Mouse (Mus musculus) kidney, embryonic 15.5 days (tissue): ENCODE measurements around the gene Grik4. TPM values are rescaled to one million over a fixed set of nuclear protein-coding genes. Genes with fewer than 3 reads are reported as not detected.

ENCODE experiments used
- ATAC-seq: fragments of 200-750 bp; cut with Nextera tagmentation; replicated peaks from 2 replicates; pipeline ENCODE4 v1.8.0; 2017; ENCODE audit warnings: moderate TSS enrichment; ENCODE audit not compliant: low FRiP score
- H3K27ac ChIP-seq: fragments of 300-500 bp; sonication (generic); 2 replicates; pipeline ENCODE4 v1.5.1; 2015; ENCODE audit warnings: mild to moderate bottlenecking, inconsistent platforms
- H3K27me3 ChIP-seq: fragments of 300-500 bp; sonication (generic); 2 replicates; pipeline ENCODE4 v1.6.1; 2015; ENCODE audit warnings: inconsistent platforms
- H3K36me3 ChIP-seq: fragments of 300-500 bp; sonication (generic); 2 replicates; pipeline ENCODE4 v1.6.1; 2015; ENCODE audit warnings: inconsistent platforms
- H3K4me1 ChIP-seq: fragments of 300-500 bp; sonication (generic); 2 replicates; pipeline ENCODE4 v1.6.1; 2015; ENCODE audit warnings: inconsistent platforms
- H3K4me2 ChIP-seq: fragments of 300-500 bp; sonication (generic); 2 replicates; pipeline ENCODE4 v1.6.1; 2015; ENCODE audit warnings: moderate library complexity, mild to moderate bottlenecking, inconsistent platforms
- H3K4me3 ChIP-seq: fragments of 300-500 bp; sonication (generic); replicated peaks from 2 replicates; pipeline ENCODE4 v1.5.1; 2015; ENCODE audit warnings: mild to moderate bottlenecking, inconsistent platforms
- H3K9ac ChIP-seq: fragments of 300-500 bp; sonication (generic); 2 replicates; pipeline ENCODE4 v1.6.1; 2015; ENCODE audit warnings: mild to moderate bottlenecking, inconsistent platforms
- H3K9me3 ChIP-seq: fragments of 300-500 bp; sonication (generic); replicated peaks from 2 replicates; pipeline ENCODE4 v1.6.1; 2016; ENCODE audit warnings: inconsistent platforms
- WGBS: fragments of 180-500 bp; shearing (Covaris S2); methylation state at CpG from one replicate; pipeline ENCODE4 v1.1.7; 2015; ENCODE audit warnings: mixed read lengths; 5-methylcytosine and 5-hydroxymethylcytosine counted together
- polyA plus RNA-seq: library from polyadenylated mRNA; unstranded; fragments of >200 nt; fragmentation: Nextera tagmentation; extraction: Ambion mirVana; gene quantifications from 2 replicates; pipeline ENCODE4 v1.2.1, GENCODE M21; 2015

Grik4 gene
- polyA plus RNA-seq, 1 experiment from 2014 or later, result 4.0 TPM

DNA sequence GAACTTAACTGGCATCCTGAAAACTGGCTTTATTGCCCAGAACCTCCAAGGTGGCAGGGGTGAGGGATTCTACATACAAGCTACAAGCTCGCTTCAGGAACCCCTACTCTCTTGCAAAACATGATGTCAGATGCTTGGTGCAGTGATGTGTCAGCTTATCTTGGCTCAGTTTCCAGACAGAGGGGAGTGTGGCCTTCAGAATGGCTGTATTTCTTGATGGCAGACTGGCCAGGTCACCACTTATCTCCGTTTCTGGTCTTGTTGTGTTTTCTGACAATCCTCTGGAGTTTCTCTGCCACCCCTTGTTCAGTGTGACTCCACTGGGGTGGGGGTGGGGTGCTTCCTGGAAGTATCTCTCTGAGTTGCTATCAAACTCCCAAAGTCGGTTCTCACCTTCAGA lies 412.3 kb downstream of the Grik4 start:
- Histone ChIP-seq H3K27me3 (no peaks in the 10 kb centered on the region), H3K4me3 (no peak overlapping the region), H3K9me3 (no peaks in the 10 kb centered on the region), H3K9ac (no peak overlapping the region), H3K4me1 (peaks cover 24% of the 10 kb centered on the region), H3K4me2 (no peak overlapping the region), H3K27ac (no peak overlapping the region), H3K36me3 (no peaks in the 10 kb centered on the region)
- 14% methylated on average over 3 of the region's 3 CpGs for WGBS
- ATAC-seq, result no peak

DNA sequence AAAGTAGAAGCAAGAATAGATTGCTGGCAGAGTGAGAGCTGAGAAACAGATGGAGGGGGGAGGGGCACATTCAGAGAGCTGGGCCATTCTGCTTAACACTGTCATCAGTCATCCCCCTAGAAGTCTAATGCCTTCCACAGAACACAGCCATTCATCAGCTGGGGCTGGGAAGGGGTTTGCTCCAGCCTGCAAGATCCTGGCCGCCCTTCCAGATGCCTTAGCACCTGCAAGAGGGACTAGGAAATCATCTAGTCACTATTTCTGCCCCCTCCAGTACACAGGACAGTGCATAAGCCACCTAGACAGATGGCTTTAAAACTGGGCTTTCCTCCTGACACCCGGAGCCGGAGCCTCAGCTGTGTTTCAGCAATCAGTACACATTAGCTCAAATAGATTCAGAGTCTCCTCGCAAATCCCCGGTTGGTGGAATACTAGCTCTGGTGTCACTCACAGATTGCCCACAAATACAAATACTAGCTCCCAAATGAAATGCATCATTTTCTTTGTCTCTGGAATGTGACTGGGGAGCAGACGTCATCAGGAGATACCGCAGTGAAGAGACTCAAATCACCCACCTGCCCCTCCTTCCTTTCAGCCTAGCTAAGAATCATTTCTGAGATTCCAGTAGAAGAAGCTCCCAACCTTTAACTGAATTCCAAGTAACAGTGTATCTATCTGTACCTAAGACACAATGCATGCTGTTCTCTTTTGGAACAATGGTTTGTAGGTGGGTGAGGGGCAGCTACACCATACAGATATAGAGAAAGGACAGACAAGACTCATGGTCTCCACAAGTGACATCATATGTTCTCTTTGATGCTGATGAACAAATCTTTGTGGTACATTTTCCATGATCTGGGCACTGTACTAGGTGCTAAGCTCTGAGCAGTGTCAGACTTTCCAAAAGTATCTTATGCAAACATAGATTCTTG lies 413.8 kb downstream of the Grik4 start:
- no peak overlapping the region for H3K9ac ChIP-seq
- H3K4me2 ChIP-seq, result no peak overlapping the region
- no peak overlapping the region for H3K4me3 ChIP-seq
- H3K4me1 ChIP-seq, result peaks cover 24% of the 10 kb centered on the region
- ATAC-seq, result no peak
- no peak overlapping the region for H3K27ac ChIP-seq
- H3K27me3 ChIP-seq, result no peaks in the 10 kb centered on the region
- no peaks in the 10 kb centered on the region for H3K9me3 ChIP-seq
- H3K36me3 ChIP-seq, result no peaks in the 10 kb centered on the region
- 62% methylated on average over 7 of the region's 7 CpGs for WGBS

DNA sequence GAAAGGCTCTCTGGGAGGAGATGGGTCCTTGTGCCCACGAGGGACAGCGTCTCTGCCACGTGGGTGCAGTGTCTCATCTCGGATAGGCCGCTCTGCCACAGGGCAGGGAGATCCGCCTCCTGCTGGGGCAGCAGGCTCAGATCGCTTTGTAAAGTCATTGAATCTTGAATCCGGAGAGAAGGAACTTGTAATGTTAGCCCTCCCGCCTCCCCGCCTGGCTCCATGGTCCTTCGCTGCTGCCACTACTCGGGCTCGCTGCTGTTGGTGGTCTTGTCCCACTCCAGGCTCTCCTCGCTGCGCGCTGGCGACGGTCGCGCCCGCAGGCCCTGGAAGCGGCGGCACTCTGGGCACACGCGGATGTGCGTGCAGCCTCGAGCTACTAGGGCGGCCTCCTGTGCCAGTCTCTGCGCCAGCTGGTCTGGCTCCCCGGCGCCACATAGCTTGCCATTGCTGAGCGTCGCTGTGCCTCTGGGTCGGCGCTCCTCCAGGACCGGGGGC lies 423.7 kb downstream of the Grik4 start:
- Histone ChIP-seq H3K36me3 (no peaks in the 10 kb centered on the region), H3K4me3 (peak overlapping the region; percentile 38), H3K9me3 (no peaks in the 10 kb centered on the region), H3K4me2 (peak overlapping the region; percentile 73), H3K4me1 (peaks cover 11% of the 10 kb centered on the region), H3K27me3 (peaks cover 10% of the 10 kb centered on the region; the same call in 1 of the 2 replicates), H3K27ac (no peak overlapping the region), H3K9ac (peak overlapping the region; percentile 35)
- ATAC-seq, result peak; percentile 64
- 7% methylated on average over 36 of the region's 36 CpGs for WGBS

DNA sequence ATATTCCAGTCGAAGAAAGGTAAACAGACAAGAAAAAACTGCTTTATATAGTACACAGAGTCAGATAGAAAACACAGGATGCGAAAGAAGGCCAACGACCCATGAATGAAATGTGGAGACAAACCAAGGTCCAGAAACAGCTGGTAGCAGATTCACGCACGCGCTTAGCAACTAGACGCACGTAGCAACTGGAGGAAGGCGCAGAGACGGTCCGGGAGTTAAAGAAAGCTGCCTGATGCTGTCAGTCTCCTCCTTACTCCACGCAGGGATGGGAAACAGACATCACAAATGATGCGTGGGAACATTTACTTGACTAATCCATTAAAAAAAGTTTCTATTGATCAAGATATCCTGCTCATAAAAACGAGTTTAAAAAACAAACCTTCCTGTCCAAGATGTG lies 426.1 kb downstream of the Grik4 start:
- no peaks in the 10 kb centered on the region for H3K36me3 ChIP-seq
- WGBS, result 56% methylated on average over 14 of the region's 14 CpGs
- no peak for ATAC-seq
- H3K4me1 ChIP-seq, result peaks cover 14% of the 10 kb centered on the region
- H3K9me3 ChIP-seq, result no peaks in the 10 kb centered on the region
- H3K27me3 ChIP-seq, result peaks cover 10% of the 10 kb centered on the region; the same call in 1 of the 2 replicates
- H3K27ac ChIP-seq, result no peak overlapping the region
- H3K9ac ChIP-seq, result no peak overlapping the region
- no peak overlapping the region for H3K4me3 ChIP-seq
- H3K4me2 ChIP-seq, result no peak overlapping the region

DNA sequence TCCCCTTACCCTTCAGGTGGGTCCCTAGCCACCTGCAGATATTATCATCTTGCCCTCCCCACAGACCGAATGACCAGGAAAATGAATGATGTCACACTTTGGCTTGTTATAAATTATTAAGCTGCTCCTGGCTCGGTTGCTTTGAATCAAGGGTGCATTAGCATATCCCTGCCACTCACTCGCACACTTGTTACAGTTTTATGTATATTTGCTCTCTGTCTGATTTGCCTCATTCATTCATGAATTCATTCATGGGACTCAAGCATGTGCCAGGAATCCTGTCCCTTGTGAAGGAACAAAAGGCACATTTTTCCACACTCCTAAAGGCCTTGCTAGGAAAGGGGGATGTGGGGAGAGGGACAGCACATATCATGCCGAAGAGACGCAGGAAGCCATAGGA lies 431.1 kb downstream of the Grik4 start:
- no peak overlapping the region for H3K27ac ChIP-seq
- WGBS, result 62% methylated on average over 5 of the region's 5 CpGs
- H3K27me3 ChIP-seq, result no peaks in the 10 kb centered on the region
- no peak overlapping the region for H3K9ac ChIP-seq
- no peaks in the 10 kb centered on the region for H3K36me3 ChIP-seq
- H3K9me3 ChIP-seq, result no peaks in the 10 kb centered on the region
- H3K4me2 ChIP-seq, result no peak overlapping the region
- ATAC-seq, result no peak
- no peak overlapping the region for H3K4me3 ChIP-seq
- 0 out of 2 replicates have a peak, but pooled peaks cover 8% of the 10 kb centered on the region for H3K4me1 ChIP-seq

DNA sequence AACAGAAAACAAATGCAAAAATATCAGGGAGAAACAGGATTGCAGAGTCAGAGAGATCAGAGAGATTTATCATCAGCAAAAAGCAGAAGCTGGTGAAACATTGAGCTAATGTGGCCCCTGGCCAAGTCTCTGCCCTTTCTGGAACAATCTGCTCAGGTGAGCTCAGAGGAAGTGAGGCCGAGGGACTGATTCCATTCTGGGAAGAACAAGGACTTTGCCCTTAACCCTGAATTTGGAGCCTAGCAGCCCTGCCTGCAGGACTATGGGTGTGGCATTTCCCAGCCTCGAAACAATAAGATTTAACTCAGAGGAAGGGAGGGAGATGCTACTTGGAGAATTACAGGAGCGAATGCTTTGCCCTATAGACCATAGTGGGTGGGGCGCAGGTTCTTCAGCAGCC lies 432.0 kb downstream of the Grik4 start:
- no peak for ATAC-seq
- H3K27me3 ChIP-seq, result no peaks in the 10 kb centered on the region
- no peak overlapping the region for H3K27ac ChIP-seq
- no peak overlapping the region for H3K9ac ChIP-seq
- H3K4me2 ChIP-seq, result no peak overlapping the region
- H3K4me3 ChIP-seq, result no peak overlapping the region
- 0 out of 2 replicates have a peak, but pooled peaks cover 8% of the 10 kb centered on the region for H3K4me1 ChIP-seq
- no peaks in the 10 kb centered on the region for H3K9me3 ChIP-seq
- no peaks in the 10 kb centered on the region for H3K36me3 ChIP-seq
- WGBS, result 76% methylated on average over 4 of the region's 4 CpGs

DNA sequence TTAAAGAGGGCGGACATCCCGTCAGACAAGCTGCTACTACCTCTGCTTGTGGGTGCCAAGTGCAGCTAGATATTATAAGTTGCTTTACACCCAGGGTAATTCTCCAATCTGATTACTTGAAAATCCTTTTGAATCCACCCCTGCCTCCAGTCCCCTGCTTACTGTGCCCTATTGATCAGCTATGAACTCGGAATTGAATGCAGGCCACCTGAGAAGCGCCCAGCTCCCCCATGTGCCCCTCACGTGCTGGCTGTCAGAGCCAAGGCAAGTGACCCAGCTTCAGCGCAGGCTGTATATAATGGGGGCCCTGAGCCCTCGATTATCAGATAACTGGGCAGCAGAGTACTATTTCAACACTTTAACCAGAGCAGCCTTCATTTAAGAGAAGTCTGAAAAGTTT lies 436.1 kb downstream of the Grik4 start:
- WGBS, result 63% methylated on average over 7 of the region's 7 CpGs
- H3K4me3 ChIP-seq, result no peak overlapping the region
- H3K9ac ChIP-seq, result no peak overlapping the region
- H3K36me3 ChIP-seq, result no peaks in the 10 kb centered on the region
- 0 out of 2 replicates have a peak, but pooled peaks cover 6% of the 10 kb centered on the region for H3K4me1 ChIP-seq
- ATAC-seq, result no peak
- no peaks in the 10 kb centered on the region for H3K27me3 ChIP-seq
- no peak overlapping the region for H3K4me2 ChIP-seq
- no peak overlapping the region for H3K27ac ChIP-seq
- H3K9me3 ChIP-seq, result no peaks in the 10 kb centered on the region

DNA sequence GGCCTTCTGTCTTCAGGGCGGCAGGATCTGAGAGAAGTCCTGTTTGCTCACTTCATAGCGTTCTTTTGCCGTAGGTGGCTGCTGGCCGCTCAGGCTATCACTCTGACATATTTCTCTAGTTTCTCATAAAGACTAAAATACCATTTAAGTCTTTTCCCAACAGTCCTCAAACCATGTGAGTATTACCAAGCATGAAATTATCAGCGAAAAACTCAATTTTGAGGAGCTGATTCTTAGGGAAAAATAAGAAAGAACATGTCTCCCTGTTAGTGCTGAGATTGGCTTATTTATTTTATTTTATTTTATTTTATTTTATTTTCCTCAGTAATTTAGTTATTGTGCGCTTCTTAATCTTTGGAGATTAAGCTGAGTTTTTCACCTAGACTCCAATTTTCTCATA lies 436.6 kb downstream of the Grik4 start, which contains the start of gene Tbcel:
Gene Tbcel, minus strand, starts transcription at position 101 of the 400 bp plus-strand sequence.
- Histone ChIP-seq H3K9ac (no peak within 1 kb of the TSS), H3K4me3 (no peak within 1 kb of the TSS), H3K9me3 (no peaks in the 10 kb centered on the region), H3K4me2 (no peak within 1 kb of the TSS), H3K4me1 (0 out of 2 replicates have a peak, but pooled peaks cover 3% of the 10 kb centered on the region), H3K27me3 (no peaks in the 10 kb centered on the region), H3K27ac (no peak within 1 kb of the TSS), H3K36me3 (no peaks in the 10 kb centered on the region)
- 82% methylated on average over 6 of the region's 6 CpGs for WGBS
- ATAC-seq, result no peak

DNA sequence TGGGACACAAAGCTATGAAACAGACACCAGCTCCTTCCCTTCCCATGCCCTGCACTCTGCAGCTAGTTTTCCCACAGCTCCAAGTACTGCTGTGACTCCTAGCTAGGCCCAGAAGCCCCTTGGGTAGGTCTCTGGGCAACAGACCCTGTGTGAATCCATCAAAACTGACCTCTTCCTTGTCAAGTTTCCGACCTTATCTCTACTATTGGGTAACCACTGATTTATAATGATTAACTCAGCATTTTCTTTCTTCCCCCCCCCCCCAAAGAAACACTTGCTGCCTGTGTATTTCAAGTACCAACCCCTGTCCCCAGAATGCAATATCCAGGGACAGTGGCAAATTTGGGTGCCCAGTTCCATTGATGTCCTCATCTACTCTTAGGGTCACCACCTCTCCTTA lies 437.3 kb downstream of the Grik4 start:
- Histone ChIP-seq H3K4me1 (0 out of 2 replicates have a peak, but pooled peaks cover 3% of the 10 kb centered on the region), H3K36me3 (no peaks in the 10 kb centered on the region), H3K9me3 (no peaks in the 10 kb centered on the region), H3K4me3 (no peak overlapping the region), H3K27ac (no peak overlapping the region), H3K4me2 (no peak overlapping the region), H3K27me3 (no peaks in the 10 kb centered on the region), H3K9ac (no peak overlapping the region)
- no peak for ATAC-seq
- 47% methylated on average over 1 of the region's 1 CpGs for WGBS

DNA sequence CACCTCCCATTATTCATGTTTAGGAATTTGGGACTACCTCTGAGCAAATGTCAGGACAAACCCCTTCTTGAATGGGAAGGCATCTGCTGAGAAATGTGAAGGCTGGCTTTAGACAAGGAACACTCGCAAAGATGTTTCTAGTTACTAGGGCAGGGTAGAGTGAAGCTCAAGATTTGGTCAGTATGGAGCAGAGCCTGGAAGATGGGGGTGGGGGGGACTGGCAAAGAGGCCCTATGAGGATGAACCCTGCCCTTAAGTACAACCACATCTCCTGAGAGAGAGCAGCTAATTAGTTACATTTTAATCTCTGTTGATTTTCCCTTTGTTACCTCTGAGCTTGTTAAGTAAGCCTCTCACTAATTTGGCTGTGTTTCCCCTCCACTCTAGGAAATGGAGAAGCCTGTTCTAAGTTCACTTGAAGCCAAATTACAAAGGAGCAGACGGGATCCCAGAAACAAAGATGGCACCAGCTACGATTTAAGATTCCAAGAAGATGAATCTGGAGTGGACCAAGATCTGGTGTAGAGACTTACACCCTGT lies 439.3 kb downstream of the Grik4 start:
- H3K4me1 ChIP-seq, result 0 out of 2 replicates have a peak, but pooled peaks cover 3% of the 10 kb centered on the region
- no peak overlapping the region for H3K9ac ChIP-seq
- no peak overlapping the region for H3K4me2 ChIP-seq
- WGBS, result 81% methylated on average over 3 of the region's 3 CpGs
- H3K36me3 ChIP-seq, result no peaks in the 10 kb centered on the region
- no peak overlapping the region for H3K27ac ChIP-seq
- 0 out of 2 replicates have a peak, but pooled peaks have one; percentile 64 for ATAC-seq
- H3K9me3 ChIP-seq, result no peaks in the 10 kb centered on the region
- no peak overlapping the region for H3K4me3 ChIP-seq
- H3K27me3 ChIP-seq, result no peaks in the 10 kb centered on the region

DNA sequence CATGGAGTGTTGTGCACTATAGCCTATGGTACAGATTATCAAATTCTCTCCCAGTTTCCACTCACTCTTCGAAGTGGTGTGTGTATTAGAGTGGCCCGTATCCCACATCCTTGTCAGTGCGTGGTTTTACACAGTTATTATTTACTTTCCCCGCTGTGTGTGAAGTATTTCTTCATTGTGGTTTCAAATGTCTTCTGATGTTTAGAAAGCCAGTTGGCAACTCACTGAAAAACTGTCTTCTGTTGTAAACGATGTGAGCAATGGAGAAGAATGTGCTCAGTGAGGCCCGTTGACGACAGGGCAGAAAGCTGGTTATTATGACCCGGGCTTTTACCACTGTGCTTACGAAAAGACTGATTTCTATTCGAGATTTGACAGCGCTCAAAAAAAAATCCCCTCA lies 439.7 kb downstream of the Grik4 start:
- H3K27me3 ChIP-seq, result no peaks in the 10 kb centered on the region

DNA sequence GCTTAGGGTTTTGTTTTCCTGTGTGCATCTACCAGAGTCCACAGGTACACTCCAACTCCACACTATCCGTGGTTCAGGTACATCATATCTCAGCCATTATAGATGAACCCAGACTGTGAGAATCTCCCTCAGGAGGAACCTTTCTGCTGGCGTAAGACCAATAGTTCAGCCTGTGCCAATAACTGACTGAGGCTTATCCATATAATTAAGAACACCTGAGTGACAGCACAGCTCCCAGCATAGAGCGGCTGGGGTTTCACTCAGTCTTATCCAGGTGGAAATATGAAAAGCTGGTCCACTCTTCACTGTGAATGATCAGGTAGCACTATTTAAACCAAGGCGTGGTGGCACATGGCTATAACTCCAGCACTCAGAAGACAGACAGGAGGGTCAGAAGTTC lies 440.6 kb downstream of the Grik4 start:
- Histone ChIP-seq H3K9ac (no peak overlapping the region), H3K9me3 (no peaks in the 10 kb centered on the region), H3K36me3 (no peaks in the 10 kb centered on the region), H3K4me1 (0 out of 2 replicates have a peak, but pooled peaks cover 3% of the 10 kb centered on the region), H3K27ac (no peak overlapping the region), H3K27me3 (no peaks in the 10 kb centered on the region), H3K4me2 (no peak overlapping the region), H3K4me3 (no peak overlapping the region)
- 80% methylated on average over 4 of the region's 4 CpGs for WGBS
- no peak for ATAC-seq

More for the DNA sequence above, 439.7 kb downstream of the Grik4 start:
- no peak overlapping the region for H3K27ac ChIP-seq
- ATAC-seq, result no peak
- no peak overlapping the region for H3K9ac ChIP-seq
- H3K4me3 ChIP-seq, result no peak overlapping the region
- 65% methylated on average over 11 of the region's 11 CpGs for WGBS
- H3K4me2 ChIP-seq, result no peak overlapping the region
- H3K36me3 ChIP-seq, result no peaks in the 10 kb centered on the region
- 0 out of 2 replicates have a peak, but pooled peaks cover 3% of the 10 kb centered on the region for H3K4me1 ChIP-seq
- no peaks in the 10 kb centered on the region for H3K9me3 ChIP-seq
